Mouse (Mus musculus) testis, adult 2 months (tissue): Measurements from ENCODE around the gene Id4.

Source experiments
- CTCF ChIP-seq: fragments of 200-500 bp; IDR thresholded peaks from 2 replicates; pipeline ENCODE4 v1.5.1; 2012; ENCODE audit warnings: low read depth, mild to moderate bottlenecking, inconsistent platforms, low read length, moderate library complexity; ENCODE audit not compliant: control insufficient read depth, insufficient read depth, insufficient replicate concordance
- POLR2A ChIP-seq: fragments of 200-500 bp; IDR thresholded peaks from 2 replicates; pipeline ENCODE4 v1.6.1; 2012; ENCODE audit warnings: low read depth, mild to moderate bottlenecking, inconsistent platforms, low read length, moderate library complexity; ENCODE audit not compliant: control insufficient read depth

DNA sequence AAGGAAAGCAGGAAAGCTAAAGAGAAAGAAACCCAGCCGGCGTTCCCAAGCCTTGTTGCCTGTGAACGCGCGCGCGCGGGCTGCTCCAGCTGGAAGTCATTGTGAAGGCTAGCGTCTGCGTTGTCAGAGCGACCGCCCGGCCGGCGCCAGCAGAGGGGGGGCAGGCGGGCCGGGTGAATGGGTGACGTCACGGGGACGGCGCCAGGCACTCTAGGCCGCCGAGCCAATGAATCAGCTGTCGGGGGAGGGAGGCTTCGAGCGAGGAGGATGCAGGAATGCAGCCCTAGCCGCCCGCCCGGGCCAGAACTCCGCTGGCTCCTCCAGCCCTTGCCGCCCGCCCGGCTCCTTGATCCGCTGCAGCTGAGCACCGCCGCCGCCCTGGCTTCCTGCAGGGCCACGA is 33.3 kb upstream of the Id4 start:
- no peak for TF ChIP-seq POLR2A
- TF ChIP-seq CTCF: no peak
